Mouse (Mus musculus) MEL (cell line): Measurements from ENCODE around the gene Uchl3.

Experiments
- CTCF ChIP-seq, 3 experiments: IDR thresholded peaks in 2 of 3; conservative IDR thresholded peaks in 1 of 3; 2 replicates each; pipeline ENCODE4 v1.5.1; 2011 to 2012; ENCODE audit warnings: low read length in 3 of 3, low read depth in 2 of 3, mild to moderate bottlenecking in 2 of 3, improper control_type of control experiment in 1 of 3, inconsistent platforms in 1 of 3, mixed read lengths in 1 of 3, moderate library complexity in 1 of 3; ENCODE audit not compliant: control insufficient read depth in 1 of 3, insufficient read depth in 1 of 3, poor library complexity in 1 of 3, severe bottlenecking in 1 of 3
- EP300 ChIP-seq, 2 experiments: IDR thresholded peaks; 2 replicates each; pipeline ENCODE4 v1.6.1; 2011; ENCODE audit warnings: improper control_type of control experiment in 2 of 2, low read length in 2 of 2, low read depth in 1 of 2, mild to moderate bottlenecking in 1 of 2
- GATA1 ChIP-seq: IDR thresholded peaks from 2 replicates; pipeline ENCODE4 v1.6.1; 2011; ENCODE audit warnings: low read depth, low read length, improper control_type of control experiment
- HCFC1 ChIP-seq: IDR thresholded peaks from 2 replicates; pipeline ENCODE4 v1.6.1; 2012; ENCODE audit warnings: low read depth, mild to moderate bottlenecking, inconsistent platforms, low read length, improper control_type of control experiment, moderate library complexity
- MAFK ChIP-seq: IDR thresholded peaks from 2 replicates; pipeline ENCODE4 v1.6.1; 2011; ENCODE audit warnings: low read depth, mild to moderate bottlenecking, low read length, improper control_type of control experiment, borderline replicate concordance
- MAX ChIP-seq: IDR thresholded peaks from 2 replicates; pipeline ENCODE4 v1.6.1; 2011; ENCODE audit warnings: low read length, improper control_type of control experiment
- MAZ ChIP-seq: IDR thresholded peaks from 2 replicates; pipeline ENCODE4 v1.6.1; 2012; ENCODE audit warnings: low read depth, mild to moderate bottlenecking, inconsistent platforms, low read length, improper control_type of control experiment
- MYC ChIP-seq: IDR thresholded peaks from 2 replicates; pipeline ENCODE4 v1.6.1; 2011; ENCODE audit warnings: low read depth, mild to moderate bottlenecking, low read length, improper control_type of control experiment, moderate library complexity
- POLR2A ChIP-seq, 2 experiments: IDR thresholded peaks; 2 replicates each; pipeline ENCODE4 v1.6.1; 2011 to 2012; ENCODE audit warnings: low read length in 2 of 2, mild to moderate bottlenecking in 2 of 2, control low read depth in 1 of 2, improper control_type of control experiment in 1 of 2, low read depth in 1 of 2, moderate library complexity in 1 of 2; ENCODE audit not compliant: control insufficient read depth in 1 of 2, insufficient read depth in 1 of 2, poor library complexity in 1 of 2
- SMC3 ChIP-seq: IDR thresholded peaks from 2 replicates; pipeline ENCODE4 v1.6.1; 2011; ENCODE audit warnings: low read depth, low read length, improper control_type of control experiment
- USF2 ChIP-seq, 2 experiments: IDR thresholded peaks; 2 replicates each; pipeline ENCODE4 v1.6.1; 2011 to 2012; ENCODE audit warnings: improper control_type of control experiment in 2 of 2, low read length in 2 of 2, borderline replicate concordance in 1 of 2, inconsistent platforms in 1 of 2, low read depth in 1 of 2, mild to moderate bottlenecking in 1 of 2; ENCODE audit not compliant: insufficient read depth in 1 of 2
- ZC3H11A ChIP-seq: IDR thresholded peaks from 2 replicates; pipeline ENCODE4 v1.6.1; 2012; ENCODE audit warnings: low read depth, mild to moderate bottlenecking, inconsistent platforms, low read length, improper control_type of control experiment
- ZKSCAN1 ChIP-seq: IDR thresholded peaks from 2 replicates; pipeline ENCODE4 v1.6.1; 2012; ENCODE audit warnings: low read depth, mild to moderate bottlenecking, inconsistent platforms, low read length, improper control_type of control experiment, moderate library complexity
- ZMIZ1 ChIP-seq: IDR thresholded peaks from 2 replicates; pipeline ENCODE4 v1.6.1; 2012; ENCODE audit warnings: low read depth, mild to moderate bottlenecking, inconsistent platforms, low read length, improper control_type of control experiment, moderate library complexity

DNA sequence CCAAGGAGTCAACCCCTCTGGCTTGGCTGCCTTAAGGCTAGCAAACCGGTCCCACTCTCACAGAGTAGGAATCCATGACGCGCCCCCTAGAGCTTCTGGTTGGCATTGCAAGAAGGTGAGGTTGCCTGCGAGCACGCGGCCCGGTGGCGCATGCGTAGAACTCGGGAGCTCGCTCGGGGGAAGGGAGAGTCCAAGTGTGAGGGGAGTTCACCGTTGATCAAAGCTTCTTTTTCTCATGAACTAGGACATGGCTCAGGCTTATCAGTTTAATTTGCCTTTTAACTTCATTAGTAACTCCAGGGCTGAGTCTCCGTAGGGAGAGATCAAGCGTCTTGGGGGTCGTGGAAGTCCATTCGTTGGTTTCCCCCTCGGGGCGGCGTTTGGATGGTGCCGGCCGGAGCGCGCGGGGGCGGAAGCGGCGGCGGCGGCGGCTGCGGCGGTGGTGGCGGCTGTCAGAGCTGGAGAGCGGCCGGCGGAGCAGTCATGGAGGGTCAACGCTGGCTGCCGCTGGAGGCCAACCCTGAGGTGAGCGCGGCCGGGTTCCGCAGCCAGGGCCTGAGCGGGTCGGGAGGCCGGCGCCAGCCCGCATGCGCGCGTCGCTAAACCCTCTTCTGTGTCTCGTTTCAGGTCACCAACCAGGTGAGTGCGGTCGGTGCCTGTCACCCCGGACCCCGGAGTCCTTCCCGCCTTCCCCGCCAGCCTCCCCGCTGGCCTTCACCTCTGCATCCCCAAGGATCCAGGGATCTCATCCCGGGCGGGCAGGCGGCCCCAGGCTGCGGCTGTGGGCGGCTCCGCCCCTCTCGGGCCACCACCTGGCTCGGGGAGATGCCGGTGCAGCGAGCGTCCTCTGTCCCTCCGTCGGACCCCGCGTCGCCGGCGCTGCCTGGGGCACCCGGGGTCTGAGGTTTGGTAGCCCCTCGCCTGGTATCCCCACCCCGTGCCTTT is at the start of gene Uchl3:
- TF ChIP-seq MYC (peak; percentile 80; the same call in 1 of the 2 replicates), MAZ (no peak), GATA1 (no peak), EP300 (IDR thresholded peaks at IDR 0.05; ENCODE audit: low read depth in 1 of 2, low read length in 2 of 2) (no peak), ZMIZ1 (no peak), CTCF (IDR thresholded peaks at IDR 0.05 in 2 of 3, conservative IDR thresholded peaks at IDR 0.05 in 1 of 3; ENCODE audit: control insufficient read depth in 1 of 3, insufficient read depth in 1 of 3, low read depth in 2 of 3, low read length in 3 of 3, poor library complexity in 1 of 3, severe bottlenecking in 1 of 3) (peak; percentile 79 to 87 (median 84)), MAFK (no peak), HCFC1 (peak; percentile 75), POLR2A (IDR thresholded peaks at IDR 0.05; ENCODE audit: control insufficient read depth in 1 of 2, insufficient read depth in 1 of 2, low read depth in 1 of 2, low read length in 2 of 2, poor library complexity in 1 of 2) (peak; percentile 53 to 58; a peak in 3 of 4 replicates), SMC3 (no peak), MAX (peak; percentile 76), ZC3H11A (no peak), USF2 (IDR thresholded peaks at IDR 0.05; ENCODE audit: borderline replicate concordance in 1 of 2, insufficient read depth in 1 of 2, low read depth in 1 of 2, low read length in 2 of 2) (no peak), ZKSCAN1 (no peak)
